In the genomic region with DNA sequence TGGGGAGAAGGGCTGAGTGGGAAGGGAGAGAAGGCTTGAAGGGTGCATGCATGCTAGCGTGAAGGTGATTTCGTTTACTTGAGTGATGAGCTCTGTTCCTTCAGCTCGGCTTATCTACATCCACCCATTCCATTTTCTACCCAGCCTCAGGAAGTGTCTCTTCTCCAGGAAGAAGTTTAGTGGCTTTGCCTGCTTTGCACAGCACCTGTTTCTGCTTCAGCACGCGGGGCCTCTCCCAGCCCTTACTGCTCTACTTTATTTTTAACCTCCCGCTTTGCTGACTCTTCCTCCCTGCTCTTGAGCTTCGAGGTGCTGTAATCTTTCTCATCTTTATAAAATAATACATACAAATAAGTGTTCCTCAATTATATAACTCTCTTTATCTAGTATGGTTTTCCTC, we compare ENCODE assay signal across 23 mouse cellular contexts.
DNase-seq lines count a peak whose midpoint lies in the region; ATAC-seq lines count a peak whose summit lies in the region.
"Had no signal": no experiment of that assay in that cellular context is flagged by ENCODE, and none has a peak within 500 bp of the region (broad histone marks: within the 10 kb centered on the region; RNA-seq: fewer than 3 reads in every experiment).

No protein-coding gene starts in this region.

- WGBS in forebrain, embryonic 15.5 days, result 78% methylated on average over 7 of the region's 7 CpGs
- WGBS in forebrain, embryonic 11.5 days, result 92% methylated on average over 7 of the region's 7 CpGs
- WGBS in hindbrain, embryonic 13.5 days, result 80% methylated on average over 7 of the region's 7 CpGs
- 90% methylated on average over 7 of the region's 7 CpGs for WGBS in hindbrain, embryonic 12.5 days

- no peaks in the 10 kb centered on the region for H3K27me3 ChIP-seq in forebrain, embryonic 15.5 days
- no peaks in the 10 kb centered on the region for H3K27me3 ChIP-seq in forebrain, embryonic 11.5 days (ENCODE audit: control insufficient read depth, insufficient read depth, low read length)
- H3K27me3 ChIP-seq in hindbrain, embryonic 13.5 days, result no peaks in the 10 kb centered on the region
- H3K27me3 ChIP-seq in hindbrain, embryonic 12.5 days, result no peaks in the 10 kb centered on the region
- H3K27me3 ChIP-seq: hindbrain, embryonic 15.5 days; intestine, embryonic 15.5 days; limb, embryonic 13.5 days; lung, embryonic 15.5 days had no signal

- DNase-seq in forebrain, embryonic 11.5 days (ENCODE audit: low spot score), result no peak
- peak; percentile 14 for DNase-seq in right cerebral cortex, postnatal 25 days
- no peak for DNase-seq in right cerebral cortex, adult 18-20 months
- DNase-seq in cerebellum, adult 11-12 months, result no peak
- DNase-seq: adrenal gland, postnatal 25 days; kidney, adult 2 months; kidney, postnatal 36 days; right cerebral cortex, postnatal 4 days; thymus, adult 2 months; thymus, postnatal 36 days had no signal

- no peaks in the 10 kb centered on the region for H3K9me3 ChIP-seq in forebrain, embryonic 15.5 days
- H3K9me3 ChIP-seq in forebrain, embryonic 11.5 days (ENCODE audit: control insufficient read depth, low read length), result no peaks in the 10 kb centered on the region
- no peaks in the 10 kb centered on the region for H3K9me3 ChIP-seq in hindbrain, embryonic 13.5 days
- no peaks in the 10 kb centered on the region for H3K9me3 ChIP-seq in hindbrain, embryonic 12.5 days (replicated peaks)
- H3K9me3 ChIP-seq: hindbrain, embryonic 15.5 days; intestine, embryonic 15.5 days; limb, embryonic 13.5 days; lung, embryonic 15.5 days had no signal

- H3K27ac ChIP-seq in forebrain, embryonic 15.5 days (replicated peaks), result peak overlapping the region; percentile 73
- no peak overlapping the region for H3K27ac ChIP-seq in forebrain, embryonic 11.5 days (ENCODE audit: low read depth, low read length)
- H3K27ac ChIP-seq in hindbrain, embryonic 13.5 days, result 0 out of 2 replicates have a peak overlapping the region, but pooled peaks have one; percentile 58
- no peak overlapping the region for H3K27ac ChIP-seq in hindbrain, embryonic 12.5 days
- H3K27ac ChIP-seq: hindbrain, embryonic 15.5 days; intestine, embryonic 15.5 days; layer of hippocampus, adult 2 months; left cerebral cortex, adult 2 months; limb, embryonic 13.5 days; lung, embryonic 15.5 days had no signal

- H3K36me3 ChIP-seq in forebrain, embryonic 15.5 days, result no peaks in the 10 kb centered on the region
- H3K36me3 ChIP-seq in forebrain, embryonic 11.5 days (ENCODE audit: control insufficient read depth, insufficient read depth, low read length), result no peaks in the 10 kb centered on the region
- no peaks in the 10 kb centered on the region for H3K36me3 ChIP-seq in hindbrain, embryonic 13.5 days
- H3K36me3 ChIP-seq in hindbrain, embryonic 12.5 days, result no peaks in the 10 kb centered on the region
- H3K36me3 ChIP-seq: hindbrain, embryonic 15.5 days; intestine, embryonic 15.5 days; limb, embryonic 13.5 days; lung, embryonic 15.5 days had no signal

- H3K4me1 ChIP-seq in forebrain, embryonic 15.5 days, result peaks cover 16% of the 10 kb centered on the region; the same call in 1 of the 2 replicates
- no peaks in the 10 kb centered on the region for H3K4me1 ChIP-seq in forebrain, embryonic 11.5 days (replicated peaks; ENCODE audit: control insufficient read depth, insufficient read depth, low read length)
- H3K4me1 ChIP-seq in hindbrain, embryonic 13.5 days (replicated peaks), result peaks cover 6% of the 10 kb centered on the region; the same call in 1 of the 2 replicates
- H3K4me1 ChIP-seq in hindbrain, embryonic 12.5 days, result no peaks in the 10 kb centered on the region
- H3K4me1 ChIP-seq: hindbrain, embryonic 15.5 days; intestine, embryonic 15.5 days; limb, embryonic 13.5 days; lung, embryonic 15.5 days had no signal

- no peak overlapping the region for H3K9ac ChIP-seq in forebrain, embryonic 15.5 days (replicated peaks)
- H3K9ac ChIP-seq in forebrain, embryonic 11.5 days (ENCODE audit: low read length), result no peak overlapping the region
- H3K9ac ChIP-seq in hindbrain, embryonic 13.5 days, result no peak overlapping the region
- no peak overlapping the region for H3K9ac ChIP-seq in hindbrain, embryonic 12.5 days
- H3K9ac ChIP-seq: hindbrain, embryonic 15.5 days; intestine, embryonic 15.5 days; limb, embryonic 13.5 days; lung, embryonic 15.5 days had no signal

- no peak overlapping the region for H3K4me3 ChIP-seq in forebrain, embryonic 15.5 days
- no peak overlapping the region for H3K4me3 ChIP-seq in forebrain, embryonic 11.5 days (ENCODE audit: low read depth, low read length)
- H3K4me3 ChIP-seq in hindbrain, embryonic 13.5 days, result no peak overlapping the region
- H3K4me3 ChIP-seq in hindbrain, embryonic 12.5 days, result no peak overlapping the region
- H3K4me3 ChIP-seq: hindbrain, embryonic 15.5 days; intestine, embryonic 15.5 days; layer of hippocampus, adult 2 months; left cerebral cortex, adult 2 months; limb, embryonic 13.5 days; lung, embryonic 15.5 days had no signal

- no peak overlapping the region for H3K4me2 ChIP-seq in forebrain, embryonic 15.5 days (replicated peaks)
- H3K4me2 ChIP-seq in forebrain, embryonic 11.5 days (ENCODE audit: low read depth, low read length, severe bottlenecking), result no peak overlapping the region
- H3K4me2 ChIP-seq in hindbrain, embryonic 13.5 days, result no peak overlapping the region
- no peak overlapping the region for H3K4me2 ChIP-seq in hindbrain, embryonic 12.5 days (replicated peaks)
- H3K4me2 ChIP-seq: hindbrain, embryonic 15.5 days; intestine, embryonic 15.5 days; limb, embryonic 13.5 days; liver, embryonic 11.5 days; lung, embryonic 15.5 days; midbrain, embryonic 11.5 days had no signal

- ATAC-seq in forebrain, embryonic 15.5 days (replicated peaks), result no peak
- no peak for ATAC-seq in forebrain, embryonic 11.5 days (replicated peaks; ENCODE audit: low FRiP score)
- ATAC-seq in hindbrain, embryonic 13.5 days (ENCODE audit: low FRiP score), result no peak
- no peak for ATAC-seq in hindbrain, embryonic 12.5 days (ENCODE audit: low FRiP score)
- ATAC-seq: CD4-positive, CD25-positive, alpha-beta regulatory T cell, adult 4 months; intestine, embryonic 15.5 days; midbrain, embryonic 16.5 days had no signal

Comparison
In these comparisons a context has a peak if more than half of its experiments do, and no peak if none do; other contexts are left out.
1. H3K27ac ChIP-seq: peak in forebrain, embryonic 15.5 days (single experiment) and hindbrain, embryonic 13.5 days (single experiment); none in forebrain, embryonic 11.5 days (single experiment) and hindbrain, embryonic 12.5 days (single experiment).